Mouse (Mus musculus) heart, adult 9 months (tissue): ENCODE measurements around the gene Rabl3.

ENCODE experiments used
- DNase-seq, 2 experiments: peaks; one replicate each; pipeline ENCODE4 v3.0.0; 2022; ENCODE audit warnings: low spot score in 2 of 2

Rabl3 gene

GRCm38 (mm10) chr16:37591551-37591950 lies 51.9 kb downstream of the Rabl3 start:
- no peak for DNase-seq

- no peak for DNase-seq
Observed at GRCm38 (mm10) chr16:37597412-37597811, 57.7 kb downstream of the Rabl3 start.

- DNase-seq = no peak
Observed at GRCm38 (mm10) chr16:37598463-37598862, 58.8 kb downstream of the Rabl3 start.

- no peak for DNase-seq
Observed at GRCm38 (mm10) chr16:37599326-37599725, 59.6 kb downstream of the Rabl3 start.

- DNase-seq = no peak
Observed at GRCm38 (mm10) chr16:37603431-37603830, 63.7 kb downstream of the Rabl3 start.

- DNase-seq = no peak
Observed at GRCm38 (mm10) chr16:37604243-37604642, 64.6 kb downstream of the Rabl3 start.

- DNase-seq = no peak
Observed at GRCm38 (mm10) chr16:37610333-37610732, 70.6 kb downstream of the Rabl3 start.

GRCm38 (mm10) chr16:37611072-37611471 lies 71.4 kb downstream of the Rabl3 start:
- DNase-seq = no peak

GRCm38 (mm10) chr16:37612013-37612412 lies 72.3 kb downstream of the Rabl3 start:
- DNase-seq = no peak

GRCm38 (mm10) chr16:37614540-37614939 lies 74.9 kb downstream of the Rabl3 start:
- no peak for DNase-seq

GRCm38 (mm10) chr16:37615429-37615828 lies 75.7 kb downstream of the Rabl3 start:
- DNase-seq = no peak

- no peak for DNase-seq
Observed at GRCm38 (mm10) chr16:37616104-37616503, 76.4 kb downstream of the Rabl3 start.

GRCm38 (mm10) chr16:37617695-37618094 lies 78.0 kb downstream of the Rabl3 start:
- no peak for DNase-seq
